9 mouse cellular contexts compared by ENCODE assay signal in genomic region chr13:108722234-108722633, GRCm38 (mm10).
A peak's percentile ranks its signal among the peaks of the same experiment; 100 is the strongest.
DNase-seq lines count a peak whose midpoint lies in the region; ATAC-seq lines count a peak whose summit lies in the region.
"Had no signal": no experiment of that assay in that cellular context is flagged by ENCODE, and none has a peak within 500 bp of the region (broad histone marks: within the 10 kb centered on the region; RNA-seq: fewer than 3 reads in every experiment).

No protein-coding gene starts in this region.

- H3K27me3 ChIP-seq in heart, embryonic 11.5 days (ENCODE audit: control insufficient read depth, insufficient read depth, low read length) = no peaks in the 10 kb centered on the region
- no peaks in the 10 kb centered on the region for H3K27me3 ChIP-seq in splenic B cell, adult 2 months (ENCODE audit: control insufficient read depth, insufficient read depth, low read length, poor library complexity, severe bottlenecking)
- H3K27me3 ChIP-seq in hindbrain, embryonic 13.5 days = no peaks in the 10 kb centered on the region
- H3K27me3 ChIP-seq: limb, embryonic 12.5 days had no signal

- H3K27ac ChIP-seq in heart, embryonic 11.5 days (ENCODE audit: low read depth, low read length) = no peak overlapping the region
- H3K27ac ChIP-seq in hindbrain, embryonic 13.5 days = no peak overlapping the region
- H3K27ac ChIP-seq: limb, embryonic 12.5 days had no signal

- H3K9me3 ChIP-seq in heart, embryonic 11.5 days (replicated peaks; ENCODE audit: control insufficient read depth, low read length) = no peaks in the 10 kb centered on the region
- H3K9me3 ChIP-seq in hindbrain, embryonic 13.5 days = no peaks in the 10 kb centered on the region
- H3K9me3 ChIP-seq: limb, embryonic 12.5 days had no signal

- no peak for ATAC-seq in heart, embryonic 11.5 days (replicated peaks; ENCODE audit: insufficient number of reproducible peaks, low FRiP score, low TSS enrichment)
- ATAC-seq in hindbrain, embryonic 13.5 days (ENCODE audit: low FRiP score) = no peak

- no peaks in the 10 kb centered on the region for H3K4me1 ChIP-seq in heart, embryonic 11.5 days (ENCODE audit: control insufficient read depth, insufficient read depth, low read length)
- H3K4me1 ChIP-seq in hindbrain, embryonic 13.5 days (replicated peaks) = no peaks in the 10 kb centered on the region
- H3K4me1 ChIP-seq: limb, embryonic 12.5 days had no signal

- DNase-seq in heart, postnatal 14 days = peak; percentile 30 to 31
- peak; percentile 73 for DNase-seq in 416B (ENCODE audit: low read depth)
- peak; percentile 3 for DNase-seq in adrenal gland, adult 2 months
- DNase-seq in kidney, adult 9 months = peak; percentile 54
- peak; percentile 5 for DNase-seq in splenic B cell, adult 2 months (ENCODE audit: low read depth, low spot score)
- no peak for DNase-seq in frontal cortex, postnatal 14 days (ENCODE audit: low spot score in 2 of 2)

- WGBS in heart, embryonic 11.5 days (ENCODE audit: insufficient replicate concordance) = 76% methylated on average over 5 of the region's 5 CpGs
- WGBS in hindbrain, embryonic 13.5 days = 86% methylated on average over 5 of the region's 5 CpGs

- H3K4me2 ChIP-seq in heart, embryonic 11.5 days = no peak overlapping the region
- H3K4me2 ChIP-seq in hindbrain, embryonic 13.5 days = no peak overlapping the region
- H3K4me2 ChIP-seq: limb, embryonic 12.5 days had no signal

- no peak overlapping the region for H3K9ac ChIP-seq in heart, embryonic 11.5 days (ENCODE audit: low read depth, low read length)
- no peak overlapping the region for H3K9ac ChIP-seq in hindbrain, embryonic 13.5 days
- H3K9ac ChIP-seq: limb, embryonic 12.5 days had no signal

- no peak overlapping the region for H3K4me3 ChIP-seq in heart, embryonic 11.5 days (ENCODE audit: low read depth, low read length)
- no peak overlapping the region for H3K4me3 ChIP-seq in hindbrain, embryonic 13.5 days
- H3K4me3 ChIP-seq: limb, embryonic 12.5 days had no signal

- intact Hi-C loops in heart, postnatal 14 days (cut with DNase I) = loop anchor here (5.0 kb wide), 1 partner anchor 490 kb away; no protein-coding TSS in a partner anchor

- H3K36me3 ChIP-seq in heart, embryonic 11.5 days (ENCODE audit: control insufficient read depth, insufficient read depth, low read length) = no peaks in the 10 kb centered on the region
- no peaks in the 10 kb centered on the region for H3K36me3 ChIP-seq in splenic B cell, adult 2 months (ENCODE audit: control insufficient read depth, insufficient read depth, low read length, poor library complexity, severe bottlenecking)
- H3K36me3 ChIP-seq in hindbrain, embryonic 13.5 days = no peaks in the 10 kb centered on the region
- H3K36me3 ChIP-seq: limb, embryonic 12.5 days had no signal

Comparison
In these comparisons a context has a peak if more than half of its experiments do, and no peak if none do; other contexts are left out.
1. DNase-seq: peak in heart, postnatal 14 days (2 of 2), 416B (single experiment), adrenal gland, adult 2 months (single experiment), kidney, adult 9 months (single experiment) and splenic B cell, adult 2 months (single experiment); none in frontal cortex, postnatal 14 days (0 of 2).